Mouse (Mus musculus): ENCODE results near the gene Map2k5. TPM values are rescaled to one million over a fixed set of nuclear protein-coding genes. Genes with fewer than 3 reads are reported as not detected.

Map2k5 gene
- polyA plus RNA-seq, 2 experiments: 37.1 to 37.5 TPM

DNA sequence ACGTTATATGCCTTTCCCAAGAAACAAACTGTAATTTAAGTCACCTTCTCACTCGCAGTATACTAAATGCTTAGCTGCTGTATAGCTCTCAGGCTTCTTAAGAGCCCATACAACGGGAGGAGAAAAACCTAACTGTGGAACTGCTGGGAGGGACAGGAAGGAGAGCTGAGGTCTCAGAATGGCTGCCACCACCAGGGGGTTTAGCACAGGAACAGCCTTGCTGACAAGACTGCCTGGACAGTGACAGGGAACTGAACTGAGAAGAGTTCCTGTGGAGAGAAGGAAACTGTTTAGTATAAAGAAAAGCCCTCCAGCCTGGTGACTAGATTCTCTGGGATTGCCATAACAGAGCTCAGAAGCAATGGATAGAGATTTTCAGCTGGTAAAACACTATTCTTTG is 35.9 kb downstream of the Map2k5 start:
- Histone ChIP-seq H3K4me2 (replicated peaks; ENCODE audit: low read depth, low read length, severe bottlenecking) (no peak overlapping the region), H3K36me3 (ENCODE audit: control insufficient read depth, insufficient read depth, low read length) (peaks cover 22% of the 10 kb centered on the region), H3K4me1 (ENCODE audit: control insufficient read depth, insufficient read depth, low read length) (no peaks in the 10 kb centered on the region), H3K27me3 (ENCODE audit: control insufficient read depth, insufficient read depth, low read length) (no peaks in the 10 kb centered on the region), H3K27ac (replicated peaks; ENCODE audit: low read depth, low read length) (no peak overlapping the region), H3K9ac (ENCODE audit: low read depth, low read length, severe bottlenecking) (no peak overlapping the region), H3K9me3 (ENCODE audit: control insufficient read depth, low read length) (no peaks in the 10 kb centered on the region), H3K4me3 (replicated peaks; ENCODE audit: low read length) (no peak overlapping the region)
- no peak for DNase-seq (ENCODE audit: low spot score)
- no peak for TF ChIP-seq POLR2A (IDR thresholded peaks at IDR 0.05; ENCODE audit: borderline replicate concordance, extremely low read depth, insufficient read depth, insufficient read length)
- no peak for ATAC-seq (ENCODE audit: low FRiP score, low read depth)
- 73% methylated on average over 3 of the region's 3 CpGs for WGBS

DNA sequence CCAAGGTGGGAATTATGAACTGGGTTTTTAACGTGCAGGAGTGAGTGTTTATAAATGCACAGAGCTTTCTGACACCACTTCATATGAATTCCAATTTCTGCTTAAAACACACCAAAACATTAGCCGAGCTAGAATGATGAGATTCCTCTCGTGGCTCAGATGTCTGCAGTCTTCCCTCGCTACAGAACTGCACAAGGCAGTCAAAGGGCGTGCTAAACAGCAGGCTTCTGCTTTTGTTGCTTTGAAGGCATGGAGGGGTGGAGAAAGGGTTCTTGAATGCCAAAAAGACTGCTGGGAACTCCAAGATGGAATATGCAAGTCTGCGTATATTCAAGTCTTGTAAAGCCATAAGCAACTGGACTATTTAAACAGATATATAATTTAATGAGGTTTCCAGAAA is 38.4 kb downstream of the Map2k5 start:
- no peaks in the 10 kb centered on the region for H3K4me1 ChIP-seq (ENCODE audit: control insufficient read depth, insufficient read depth, low read length)
- no peaks in the 10 kb centered on the region for H3K9me3 ChIP-seq (ENCODE audit: control insufficient read depth, low read length)
- H3K36me3 ChIP-seq (ENCODE audit: control insufficient read depth, insufficient read depth, low read length): peaks cover 40% of the 10 kb centered on the region
- H3K4me2 ChIP-seq (replicated peaks; ENCODE audit: low read depth, low read length, severe bottlenecking): no peak overlapping the region
- 40% methylated on average over 6 of the region's 6 CpGs for WGBS
- no peak for ATAC-seq (ENCODE audit: low FRiP score, low read depth)
- TF ChIP-seq POLR2A (IDR thresholded peaks at IDR 0.05; ENCODE audit: borderline replicate concordance, extremely low read depth, insufficient read depth, insufficient read length): no peak
- no peak for DNase-seq (ENCODE audit: low spot score)
- no peak overlapping the region for H3K4me3 ChIP-seq (replicated peaks; ENCODE audit: low read length)
- no peaks in the 10 kb centered on the region for H3K27me3 ChIP-seq (ENCODE audit: control insufficient read depth, insufficient read depth, low read length)
- H3K9ac ChIP-seq (ENCODE audit: low read depth, low read length, severe bottlenecking): no peak overlapping the region
- no peak overlapping the region for H3K27ac ChIP-seq (replicated peaks; ENCODE audit: low read depth, low read length)

DNA sequence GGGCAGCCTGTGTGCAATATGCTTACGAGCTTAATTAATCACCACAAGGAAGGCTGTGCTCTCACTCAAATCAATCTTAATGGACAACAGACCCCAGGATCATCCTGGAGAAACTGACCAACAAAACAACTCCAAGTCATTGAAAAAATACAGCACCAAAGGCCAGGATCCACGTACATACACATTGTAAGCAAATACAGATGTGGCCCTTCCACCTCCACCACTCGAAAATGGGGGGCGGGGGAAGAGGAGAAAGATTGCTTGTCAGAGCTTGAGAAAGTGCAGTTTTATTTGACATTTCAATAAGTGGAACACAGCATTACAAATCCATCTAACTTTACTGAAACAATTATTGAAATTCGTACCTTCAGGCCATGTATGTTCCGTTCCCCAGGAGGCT is 39.0 kb downstream of the Map2k5 start:
- no peak for TF ChIP-seq POLR2A (IDR thresholded peaks at IDR 0.05; ENCODE audit: borderline replicate concordance, extremely low read depth, insufficient read depth, insufficient read length)
- H3K4me3 ChIP-seq (replicated peaks; ENCODE audit: low read length): no peak overlapping the region
- no peak overlapping the region for H3K4me2 ChIP-seq (replicated peaks; ENCODE audit: low read depth, low read length, severe bottlenecking)
- H3K27me3 ChIP-seq (ENCODE audit: control insufficient read depth, insufficient read depth, low read length): no peaks in the 10 kb centered on the region
- no peaks in the 10 kb centered on the region for H3K4me1 ChIP-seq (ENCODE audit: control insufficient read depth, insufficient read depth, low read length)
- WGBS: 31% methylated on average over 6 of the region's 6 CpGs
- DNase-seq (ENCODE audit: low spot score) (no peak), ATAC-seq (ENCODE audit: low FRiP score, low read depth) (no peak)
- H3K9me3 ChIP-seq (ENCODE audit: control insufficient read depth, low read length): no peaks in the 10 kb centered on the region
- no peak overlapping the region for H3K9ac ChIP-seq (ENCODE audit: low read depth, low read length, severe bottlenecking)
- H3K36me3 ChIP-seq (ENCODE audit: control insufficient read depth, insufficient read depth, low read length): peaks cover 45% of the 10 kb centered on the region
- H3K27ac ChIP-seq (replicated peaks; ENCODE audit: low read depth, low read length): no peak overlapping the region

GRCm38 (mm10) chr9:63335816-63336215 is 41.9 kb downstream of the Map2k5 start:
- Histone ChIP-seq H3K9ac (ENCODE audit: low read depth, low read length, severe bottlenecking) (no peak overlapping the region), H3K4me3 (replicated peaks; ENCODE audit: low read length) (no peak overlapping the region), H3K4me1 (ENCODE audit: control insufficient read depth, insufficient read depth, low read length) (no peaks in the 10 kb centered on the region), H3K9me3 (ENCODE audit: control insufficient read depth, low read length) (no peaks in the 10 kb centered on the region), H3K36me3 (ENCODE audit: control insufficient read depth, insufficient read depth, low read length) (peaks cover 34% of the 10 kb centered on the region), H3K27ac (replicated peaks; ENCODE audit: low read depth, low read length) (no peak overlapping the region), H3K4me2 (replicated peaks; ENCODE audit: low read depth, low read length, severe bottlenecking) (no peak overlapping the region), H3K27me3 (ENCODE audit: control insufficient read depth, insufficient read depth, low read length) (no peaks in the 10 kb centered on the region)
- ATAC-seq (ENCODE audit: low FRiP score, low read depth) (no peak), DNase-seq (ENCODE audit: low spot score) (no peak)
- TF ChIP-seq POLR2A (IDR thresholded peaks at IDR 0.05; ENCODE audit: borderline replicate concordance, extremely low read depth, insufficient read depth, insufficient read length): no peak
- 95% methylated on average over 4 of the region's 4 CpGs for WGBS

- H3K4me3 ChIP-seq (replicated peaks; ENCODE audit: low read length): no peak overlapping the region
- 92% methylated on average over 2 of the region's 2 CpGs for WGBS
- no peaks in the 10 kb centered on the region for H3K27me3 ChIP-seq (ENCODE audit: control insufficient read depth, insufficient read depth, low read length)
- no peaks in the 10 kb centered on the region for H3K9me3 ChIP-seq (ENCODE audit: control insufficient read depth, low read length)
- H3K36me3 ChIP-seq (ENCODE audit: control insufficient read depth, insufficient read depth, low read length): peaks cover 51% of the 10 kb centered on the region
- H3K4me1 ChIP-seq (ENCODE audit: control insufficient read depth, insufficient read depth, low read length): no peaks in the 10 kb centered on the region
- ATAC-seq (ENCODE audit: low FRiP score, low read depth) (no peak), DNase-seq (ENCODE audit: low spot score) (no peak)
- H3K9ac ChIP-seq (ENCODE audit: low read depth, low read length, severe bottlenecking): no peak overlapping the region
- no peak overlapping the region for H3K4me2 ChIP-seq (replicated peaks; ENCODE audit: low read depth, low read length, severe bottlenecking)
- no peak overlapping the region for H3K27ac ChIP-seq (replicated peaks; ENCODE audit: low read depth, low read length)
- no peak for TF ChIP-seq POLR2A (IDR thresholded peaks at IDR 0.05; ENCODE audit: borderline replicate concordance, extremely low read depth, insufficient read depth, insufficient read length)
These were observed 44.6 kb downstream of the Map2k5 start for GRCm38 (mm10) chr9:63333074-63333473.

DNA sequence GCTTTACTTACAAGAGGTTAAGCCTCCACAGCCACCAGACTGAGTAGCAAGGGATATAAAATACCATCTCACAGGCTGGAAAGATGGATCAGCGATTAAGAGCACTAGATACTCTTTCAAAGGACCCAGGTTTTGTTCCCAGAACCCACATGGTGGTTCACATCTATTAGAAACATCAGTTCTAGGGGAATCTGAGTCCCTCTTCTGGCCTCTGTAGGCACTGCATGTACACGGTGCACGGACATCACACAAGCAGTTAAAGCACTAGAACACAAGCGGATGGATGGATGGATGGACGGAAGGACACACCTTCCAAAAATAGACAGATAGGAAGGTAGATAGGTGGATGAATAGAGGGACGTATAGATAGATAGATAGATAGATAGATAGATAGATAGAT is 46.5 kb downstream of the Map2k5 start:
- Histone ChIP-seq H3K9ac (ENCODE audit: low read depth, low read length, severe bottlenecking) (no peak overlapping the region), H3K4me3 (replicated peaks; ENCODE audit: low read length) (no peak overlapping the region), H3K27me3 (ENCODE audit: control insufficient read depth, insufficient read depth, low read length) (no peaks in the 10 kb centered on the region), H3K27ac (replicated peaks; ENCODE audit: low read depth, low read length) (no peak overlapping the region), H3K36me3 (ENCODE audit: control insufficient read depth, insufficient read depth, low read length) (peaks cover 47% of the 10 kb centered on the region), H3K9me3 (ENCODE audit: control insufficient read depth, low read length) (no peaks in the 10 kb centered on the region), H3K4me2 (replicated peaks; ENCODE audit: low read depth, low read length, severe bottlenecking) (no peak overlapping the region), H3K4me1 (ENCODE audit: control insufficient read depth, insufficient read depth, low read length) (no peaks in the 10 kb centered on the region)
- 97% methylated on average over 6 of the region's 6 CpGs for WGBS
- ATAC-seq (ENCODE audit: low FRiP score, low read depth) (no peak), DNase-seq (ENCODE audit: low spot score) (no peak)
- no peak for TF ChIP-seq POLR2A (IDR thresholded peaks at IDR 0.05; ENCODE audit: borderline replicate concordance, extremely low read depth, insufficient read depth, insufficient read length)

Measured in limb, embryonic 14.5 days (tissue).